17 mouse cellular contexts compared by ENCODE assay signal in genomic region chr2:60132269-60133042, GRCm38 (mm10).
DNase-seq lines count a peak whose midpoint lies in the region; ATAC-seq and TF ChIP-seq lines count a peak whose summit lies in the region.
"Had no signal": no experiment of that assay in that cellular context is flagged by ENCODE, and none has a peak within 500 bp of the region (broad histone marks: within the 10 kb centered on the region; RNA-seq: fewer than 3 reads in every experiment).

No protein-coding gene starts in this region.

- peak; percentile 32 to 49 for DNase-seq in cerebellum, adult 18-20 months
- no peak for DNase-seq in cerebellum, adult 9-11 months
- peak; percentile 77 for DNase-seq in heart, adult 11 months
- no peak for DNase-seq in heart, embryonic 10.5 days (ENCODE audit: low spot score)
- DNase-seq in brain, embryonic 14.5 days (ENCODE audit: low read depth): peak; percentile 44
- DNase-seq in layer of hippocampus, adult 9-10 months (ENCODE audit: low spot score): no peak
- DNase-seq in hindbrain, postnatal 0 days (ENCODE audit: low spot score): no peak
- DNase-seq: embryo, embryonic 11 days; heart, postnatal 4 days; kidney, adult 9 months; lung, adult 2 months; right cerebral cortex, postnatal 25 days; thymus, postnatal 36 days had no signal

- TF ChIP-seq CTCF in brain, embryonic 14.5 days (IDR thresholded peaks at IDR 0.05; ENCODE audit: borderline replicate concordance, extremely low read depth, insufficient read depth, insufficient read length): no peak
- TF ChIP-seq CTCF in hindbrain, postnatal 0 days (IDR thresholded peaks at IDR 0.05; ENCODE audit: low read depth): no peak

- peak; percentile 50; the same call in 1 of the 2 replicates for ATAC-seq in limb, embryonic 12.5 days (ENCODE audit: insufficient number of reproducible peaks, insufficient read depth, low FRiP score, low TSS enrichment, low read depth)
- ATAC-seq in hindbrain, postnatal 0 days: no peak
- ATAC-seq: midbrain, embryonic 15.5 days; Patski had no signal

- no peak overlapping the region for H3K9ac ChIP-seq in limb, embryonic 12.5 days (replicated peaks)
- H3K9ac ChIP-seq in hindbrain, postnatal 0 days (replicated peaks; ENCODE audit: low read length): no peak overlapping the region
- H3K9ac ChIP-seq: heart, embryonic 12.5 days; midbrain, embryonic 15.5 days had no signal

- H3K27ac ChIP-seq in heart, embryonic 10.5 days: no peak overlapping the region
- H3K27ac ChIP-seq in limb, embryonic 12.5 days: peak overlapping the region; percentile 64; the same call in 1 of the 2 replicates
- no peak overlapping the region for H3K27ac ChIP-seq in hindbrain, postnatal 0 days
- H3K27ac ChIP-seq: midbrain, embryonic 15.5 days had no signal

- TF ChIP-seq POLR2A in brain, embryonic 14.5 days (IDR thresholded peaks at IDR 0.05; ENCODE audit: borderline replicate concordance, extremely low read depth, insufficient read depth, insufficient read length, poor library complexity, severe bottlenecking): no peak

- peak overlapping the region; percentile 17 for H3K4me2 ChIP-seq in limb, embryonic 12.5 days
- H3K4me2 ChIP-seq in hindbrain, postnatal 0 days (ENCODE audit: low read depth, low read length): no peak overlapping the region
- H3K4me2 ChIP-seq: heart, embryonic 12.5 days; midbrain, embryonic 15.5 days had no signal

- H3K27me3 ChIP-seq in heart, embryonic 10.5 days (ENCODE audit: insufficient read depth, poor library complexity, severe bottlenecking): no peaks in the 10 kb centered on the region
- no peaks in the 10 kb centered on the region for H3K27me3 ChIP-seq in limb, embryonic 12.5 days
- no peaks in the 10 kb centered on the region for H3K27me3 ChIP-seq in hindbrain, postnatal 0 days (ENCODE audit: insufficient read depth, low read length)
- H3K27me3 ChIP-seq: heart, embryonic 12.5 days; midbrain, embryonic 15.5 days; Patski had no signal

- no peaks in the 10 kb centered on the region for H3K36me3 ChIP-seq in heart, embryonic 10.5 days
- H3K36me3 ChIP-seq in limb, embryonic 12.5 days: no peaks in the 10 kb centered on the region
- no peaks in the 10 kb centered on the region for H3K36me3 ChIP-seq in hindbrain, postnatal 0 days (ENCODE audit: insufficient read depth, low read length)
- H3K36me3 ChIP-seq: heart, embryonic 12.5 days; midbrain, embryonic 15.5 days had no signal

- H3K4me1 ChIP-seq in heart, embryonic 10.5 days: peaks cover 10% of the 10 kb centered on the region
- peaks cover 18% of the 10 kb centered on the region for H3K4me1 ChIP-seq in limb, embryonic 12.5 days (replicated peaks)
- no peaks in the 10 kb centered on the region for H3K4me1 ChIP-seq in hindbrain, postnatal 0 days (ENCODE audit: insufficient read depth, low read length)
- H3K4me1 ChIP-seq: midbrain, embryonic 15.5 days had no signal

- 64% methylated on average over 10 of the region's 10 CpGs for WGBS in heart, embryonic 10.5 days
- WGBS in limb, embryonic 12.5 days: 35% methylated on average over 10 of the region's 10 CpGs
- WGBS in hindbrain, postnatal 0 days: 73% methylated on average over 10 of the region's 10 CpGs

- no peaks in the 10 kb centered on the region for H3K9me3 ChIP-seq in heart, embryonic 10.5 days
- H3K9me3 ChIP-seq in limb, embryonic 12.5 days: no peaks in the 10 kb centered on the region
- H3K9me3 ChIP-seq in hindbrain, postnatal 0 days (ENCODE audit: low read length): no peaks in the 10 kb centered on the region
- H3K9me3 ChIP-seq: heart, embryonic 12.5 days; midbrain, embryonic 15.5 days had no signal

- no peak overlapping the region for H3K4me3 ChIP-seq in heart, embryonic 10.5 days
- H3K4me3 ChIP-seq in limb, embryonic 12.5 days (replicated peaks): no peak overlapping the region
- H3K4me3 ChIP-seq in hindbrain, postnatal 0 days (ENCODE audit: low read length): no peak overlapping the region
- H3K4me3 ChIP-seq: heart, embryonic 12.5 days; midbrain, embryonic 15.5 days had no signal

Comparison
In these comparisons a context has a peak if more than half of its experiments do, and no peak if none do; other contexts are left out.
1. DNase-seq: peak in cerebellum, adult 18-20 months (2 of 2), heart, adult 11 months (single experiment) and brain, embryonic 14.5 days (single experiment); none in cerebellum, adult 9-11 months (single experiment), heart, embryonic 10.5 days (single experiment), layer of hippocampus, adult 9-10 months (single experiment) and hindbrain, postnatal 0 days (single experiment).